ENCODE assay signal across 29 mouse cellular contexts in genomic region chr7:47030517-47031193, GRCm38 (mm10). TPM values are rescaled to one million over a fixed set of nuclear protein-coding genes. Genes with fewer than 3 reads are reported as not detected.
DNase-seq lines count a peak whose midpoint lies in the region; ATAC-seq and TF ChIP-seq lines count a peak whose summit lies in the region.
"Had no signal": no experiment of that assay in that cellular context is flagged by ENCODE, and none has a peak within 500 bp of the region (broad histone marks: within the 10 kb centered on the region; RNA-seq: fewer than 3 reads in every experiment).

No protein-coding gene starts in this region.

- TF ChIP-seq CTCF in lung, adult 2 months (IDR thresholded peaks at IDR 0.05; ENCODE audit: insufficient read depth, low read length) = no peak
- TF ChIP-seq CTCF in brain, embryonic 14.5 days (IDR thresholded peaks at IDR 0.05; ENCODE audit: borderline replicate concordance, extremely low read depth, insufficient read depth, insufficient read length) = no peak

- H3K4me1 ChIP-seq in forebrain, embryonic 14.5 days (ENCODE audit: control insufficient read depth, insufficient read depth, low read length) = no peaks in the 10 kb centered on the region; the same call in 1 of the 2 replicates
- no peaks in the 10 kb centered on the region for H3K4me1 ChIP-seq in forebrain, embryonic 11.5 days (replicated peaks; ENCODE audit: control insufficient read depth, insufficient read depth, low read length)
- no peaks in the 10 kb centered on the region for H3K4me1 ChIP-seq in lung, embryonic 15.5 days
- H3K4me1 ChIP-seq in lung, adult 2 months (ENCODE audit: control insufficient read depth, insufficient read depth, low read length) = no peaks in the 10 kb centered on the region
- H3K4me1 ChIP-seq: heart, embryonic 15.5 days; hindbrain, embryonic 10.5 days; intestine, embryonic 15.5 days; kidney, embryonic 15.5 days had no signal

- no peak overlapping the region for H3K4me3 ChIP-seq in forebrain, embryonic 14.5 days (ENCODE audit: low read depth, low read length)
- no peak overlapping the region for H3K4me3 ChIP-seq in forebrain, embryonic 11.5 days (ENCODE audit: low read depth, low read length)
- no peak overlapping the region for H3K4me3 ChIP-seq in lung, embryonic 15.5 days
- H3K4me3 ChIP-seq in lung, adult 2 months (replicated peaks; ENCODE audit: extremely low read depth, low read depth, low read length) = no peak overlapping the region
- H3K4me3 ChIP-seq: gastrocnemius, adult 2 months; heart, adult 2 months; heart, embryonic 15.5 days; hindbrain, embryonic 10.5 days; intestine, embryonic 15.5 days; kidney, embryonic 15.5 days had no signal

- no peaks in the 10 kb centered on the region for H3K36me3 ChIP-seq in forebrain, embryonic 14.5 days (ENCODE audit: control insufficient read depth, insufficient read depth, low read length)
- no peaks in the 10 kb centered on the region for H3K36me3 ChIP-seq in forebrain, embryonic 11.5 days (ENCODE audit: control insufficient read depth, insufficient read depth, low read length)
- H3K36me3 ChIP-seq in lung, embryonic 15.5 days = no peaks in the 10 kb centered on the region
- H3K36me3 ChIP-seq in splenic B cell, adult 2 months (ENCODE audit: control insufficient read depth, insufficient read depth, low read length, poor library complexity, severe bottlenecking) = no peaks in the 10 kb centered on the region
- H3K36me3 ChIP-seq: heart, embryonic 15.5 days; hindbrain, embryonic 10.5 days; intestine, embryonic 15.5 days; kidney, embryonic 15.5 days had no signal

- no peak overlapping the region for H3K9ac ChIP-seq in forebrain, embryonic 14.5 days (ENCODE audit: low read length)
- H3K9ac ChIP-seq in forebrain, embryonic 11.5 days (ENCODE audit: low read length) = no peak overlapping the region
- no peak overlapping the region for H3K9ac ChIP-seq in lung, embryonic 15.5 days
- H3K9ac ChIP-seq: heart, embryonic 15.5 days; intestine, embryonic 15.5 days; kidney, embryonic 15.5 days had no signal

- no peak overlapping the region for H3K4me2 ChIP-seq in forebrain, embryonic 14.5 days (ENCODE audit: low read length)
- no peak overlapping the region for H3K4me2 ChIP-seq in forebrain, embryonic 11.5 days (ENCODE audit: low read depth, low read length, severe bottlenecking)
- no peak overlapping the region for H3K4me2 ChIP-seq in lung, embryonic 15.5 days
- H3K4me2 ChIP-seq: heart, embryonic 15.5 days; intestine, embryonic 15.5 days; kidney, embryonic 15.5 days had no signal

- peak; percentile 72 for ATAC-seq in forebrain, embryonic 14.5 days
- no peak for ATAC-seq in forebrain, embryonic 11.5 days (replicated peaks; ENCODE audit: low FRiP score)
- ATAC-seq in lung, embryonic 15.5 days (ENCODE audit: borderline replicate concordance, extremely low read depth, low FRiP score, low TSS enrichment) = 0 out of 2 replicates have a peak, but pooled peaks have one; percentile 49
- ATAC-seq: intestine, embryonic 15.5 days had no signal

- no peak for TF ChIP-seq POLR2A in lung, adult 2 months (IDR thresholded peaks at IDR 0.05; ENCODE audit: borderline replicate concordance, extremely low read depth, low read depth, low read length)
- no peak for TF ChIP-seq POLR2A in brain, embryonic 14.5 days (IDR thresholded peaks at IDR 0.05; ENCODE audit: borderline replicate concordance, extremely low read depth, insufficient read depth, insufficient read length, poor library complexity, severe bottlenecking)

- 55% methylated on average over 9 of the region's 9 CpGs for WGBS in forebrain, embryonic 14.5 days
- 85% methylated on average over 9 of the region's 9 CpGs for WGBS in forebrain, embryonic 11.5 days
- WGBS in lung, embryonic 15.5 days = 70% methylated on average over 9 of the region's 9 CpGs
- 69% methylated on average over 9 of the region's 9 CpGs for WGBS in lung, adult 2 months

- H3K27me3 ChIP-seq in forebrain, embryonic 14.5 days (replicated peaks; ENCODE audit: control insufficient read depth, insufficient read depth, low read length) = no peaks in the 10 kb centered on the region
- H3K27me3 ChIP-seq in forebrain, embryonic 11.5 days (ENCODE audit: control insufficient read depth, insufficient read depth, low read length) = no peaks in the 10 kb centered on the region
- no peaks in the 10 kb centered on the region for H3K27me3 ChIP-seq in lung, embryonic 15.5 days
- H3K27me3 ChIP-seq in splenic B cell, adult 2 months (ENCODE audit: control insufficient read depth, insufficient read depth, low read length, poor library complexity, severe bottlenecking) = no peaks in the 10 kb centered on the region
- H3K27me3 ChIP-seq: heart, embryonic 15.5 days; intestine, embryonic 15.5 days; kidney, embryonic 15.5 days had no signal

- no peak overlapping the region for H3K27ac ChIP-seq in forebrain, embryonic 14.5 days (ENCODE audit: low read depth, low read length)
- no peak overlapping the region for H3K27ac ChIP-seq in forebrain, embryonic 11.5 days (ENCODE audit: low read depth, low read length)
- H3K27ac ChIP-seq in lung, embryonic 15.5 days = no peak overlapping the region
- H3K27ac ChIP-seq: gastrocnemius, adult 2 months; heart, adult 2 months; heart, embryonic 15.5 days; hindbrain, embryonic 10.5 days; intestine, embryonic 15.5 days; kidney, embryonic 15.5 days had no signal

- DNase-seq in forebrain, embryonic 14.5 days (ENCODE audit: low spot score) = peak; percentile 51
- no peak for DNase-seq in forebrain, embryonic 11.5 days (ENCODE audit: low spot score)
- DNase-seq in lung, adult 2 months = no peak
- DNase-seq in brain, embryonic 14.5 days (ENCODE audit: low read depth) = peak; percentile 54
- DNase-seq in splenic B cell, adult 2 months (ENCODE audit: low read depth, low spot score) = peak; percentile 14
- no peak for DNase-seq in thymus, postnatal 4 days
- no peak for DNase-seq in adrenal gland, postnatal 10 days
- DNase-seq: B cell, adult 2 months; cerebellum, adult 11-12 months; cerebellum, postnatal 36 days; gastrocnemius, adult 2 months; heart, adult 2 months; left cerebral cortex, postnatal 4 days; right cerebral cortex, postnatal 14 days; thymus, postnatal 14 days had no signal

- no peaks in the 10 kb centered on the region for H3K9me3 ChIP-seq in forebrain, embryonic 14.5 days (replicated peaks; ENCODE audit: control insufficient read depth, low read length)
- no peaks in the 10 kb centered on the region for H3K9me3 ChIP-seq in forebrain, embryonic 11.5 days (ENCODE audit: control insufficient read depth, low read length)
- H3K9me3 ChIP-seq in lung, embryonic 15.5 days = no peaks in the 10 kb centered on the region
- H3K9me3 ChIP-seq: heart, embryonic 15.5 days; hindbrain, embryonic 10.5 days; intestine, embryonic 15.5 days; kidney, embryonic 15.5 days had no signal

RNA-seq across cellular contexts. Expression of gene Tmem86a, which starts 19.7 kb away (rescaled TPM):
- polyA plus RNA-seq in forebrain, embryonic 14.5 days (2014; fragmentation: Nextera tagmentation; extraction: Ambion mirVana) = 22.0 and 24.1 TPM in 2 replicates
- 6.9 and 9.4 TPM in 2 replicates for polyA plus RNA-seq in forebrain, embryonic 11.5 days (2014; fragmentation: Nextera tagmentation; extraction: Ambion mirVana)
- 44.9 and 45.5 TPM in 2 replicates for polyA plus RNA-seq in lung, embryonic 15.5 days (2015; fragmentation: Nextera tagmentation; extraction: Ambion mirVana)
- polyA plus RNA-seq in lung, adult 2 months (2012; rRNA removed) = 28.2 and 32.8 TPM in 2 replicates
- polyA plus RNA-seq in brain, embryonic 14.5 days (2012; rRNA removed) = 17.4 and 22.6 TPM in 2 replicates
- 10 to 100 TPM; 27.0 to 32.5 TPM for total RNA-seq in adrenal gland, postnatal 10 days (2021)

RNA-seq across cellular contexts. Expression of gene Spty2d1, which starts 22.4 kb away (rescaled TPM):
- 7.8 and 9.3 TPM in 2 replicates for polyA plus RNA-seq in forebrain, embryonic 14.5 days (2014; fragmentation: Nextera tagmentation; extraction: Ambion mirVana)
- 12.7 and 14.0 TPM in 2 replicates for polyA plus RNA-seq in forebrain, embryonic 11.5 days (2014; fragmentation: Nextera tagmentation; extraction: Ambion mirVana)
- polyA plus RNA-seq in lung, embryonic 15.5 days (2015; fragmentation: Nextera tagmentation; extraction: Ambion mirVana) = 22.8 and 23.3 TPM in 2 replicates
- polyA plus RNA-seq in lung, adult 2 months (2012; rRNA removed) = 5.2 and 5.6 TPM in 2 replicates
- polyA plus RNA-seq in brain, embryonic 14.5 days (2012; rRNA removed) = 5.4 and 6.2 TPM in 2 replicates
- 10 to 100 TPM; 14.4 to 19.3 TPM for total RNA-seq in adrenal gland, postnatal 10 days (2021)

RNA-seq across cellular contexts. Expression of gene Gm9999, which starts 47.3 kb away (rescaled TPM):
- not detected in 2 replicates for polyA plus RNA-seq in forebrain, embryonic 14.5 days (2014; fragmentation: Nextera tagmentation; extraction: Ambion mirVana)
- not detected in 2 replicates for polyA plus RNA-seq in forebrain, embryonic 11.5 days (2014; fragmentation: Nextera tagmentation; extraction: Ambion mirVana)
- polyA plus RNA-seq in lung, embryonic 15.5 days (2015; fragmentation: Nextera tagmentation; extraction: Ambion mirVana) = 0.62 TPM in 1 of 2 replicates, not detected in the other
- polyA plus RNA-seq in lung, adult 2 months (2012; rRNA removed) = not detected in 2 replicates
- not detected in 2 replicates for polyA plus RNA-seq in brain, embryonic 14.5 days (2012; rRNA removed)
- total RNA-seq in adrenal gland, postnatal 10 days (2021) = not detected
- total RNA-seq: adrenal gland, adult 2 months; ES-E14; gastrocnemius, adult 2 months; heart, adult 2 months; left cerebral cortex, adult 18-20 months; left cerebral cortex, postnatal 4 days; liver, adult 2 months; midbrain, postnatal 0 days had no signal
- polyA plus RNA-seq: adrenal gland, adult 2 months; embryonic facial prominence, embryonic 11.5 days; heart, adult 2 months; heart, embryonic 15.5 days; hindbrain, embryonic 10.5 days; intestine, embryonic 15.5 days; kidney, embryonic 15.5 days; liver, adult 2 months; midbrain, postnatal 0 days; neural tube, embryonic 11.5 days; spleen, adult 2 months; stomach, embryonic 16.5 days had no signal

Comparison
In these comparisons a context has a peak if more than half of its experiments do, and no peak if none do; other contexts are left out.
1. DNase-seq: peak in forebrain, embryonic 14.5 days (single experiment), brain, embryonic 14.5 days (single experiment) and splenic B cell, adult 2 months (single experiment); none in forebrain, embryonic 11.5 days (single experiment), lung, adult 2 months (single experiment), thymus, postnatal 4 days (single experiment) and adrenal gland, postnatal 10 days (single experiment).